In the genomic region with DNA sequence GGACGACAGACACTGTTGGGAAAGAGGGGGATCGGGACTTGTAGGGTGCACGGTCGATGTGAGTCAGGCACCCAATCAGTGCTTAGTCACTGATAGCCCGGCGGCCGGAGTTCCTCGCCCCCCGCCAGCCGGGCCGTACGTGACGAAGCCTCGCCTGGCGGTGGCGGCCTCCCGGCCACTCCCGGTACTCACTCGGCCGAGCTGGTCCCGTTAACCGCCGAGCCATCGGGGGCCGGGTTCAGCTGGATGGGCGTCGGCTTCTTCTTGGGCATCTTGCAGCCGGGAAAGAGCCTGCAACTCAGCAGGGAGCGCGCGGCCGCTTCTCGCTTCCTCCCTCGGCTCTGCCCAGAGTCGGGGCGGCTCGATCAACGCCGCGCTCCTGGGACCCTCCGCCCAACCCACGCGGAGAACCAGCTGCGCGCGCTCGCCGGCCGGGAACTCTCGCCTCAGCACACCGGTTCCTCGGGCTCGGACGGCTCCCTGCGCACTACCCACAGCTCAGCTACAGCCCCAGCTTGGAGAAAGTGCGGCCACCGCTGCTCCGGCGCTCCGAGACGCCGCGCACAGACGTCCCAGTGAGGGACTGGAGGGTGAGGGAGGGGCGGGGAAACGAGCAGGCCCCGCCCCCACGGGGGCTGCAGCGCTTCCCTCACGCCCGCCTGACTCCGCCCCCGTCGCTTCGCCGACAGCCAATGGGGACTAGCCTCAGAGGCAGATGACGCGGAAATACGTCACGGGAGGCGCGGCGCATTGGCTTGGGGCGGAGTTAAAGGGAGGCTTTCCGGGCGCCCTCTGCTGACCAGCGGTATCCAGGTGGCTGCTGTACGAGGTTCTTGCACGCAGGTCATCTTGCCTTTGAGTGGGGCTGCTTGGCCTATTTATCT, we compare ENCODE assay signal across 8 mouse cellular contexts. TPM values are rescaled to one million over a fixed set of nuclear protein-coding genes. Genes with fewer than 3 reads are reported as not detected.
A peak's percentile ranks its signal among the peaks of the same experiment; 100 is the strongest.
DNase-seq lines count a peak whose midpoint lies in the region; ATAC-seq and TF ChIP-seq lines count a peak whose summit lies in the region.

Gene Map2k1 (minus strand): TSS at position 611 of the 884 bp plus-strand sequence.

- H3K4me2 ChIP-seq in forebrain, embryonic 12.5 days = peak within 1 kb of the TSS; percentile 93
- H3K4me2 ChIP-seq in heart, postnatal 0 days (ENCODE audit: low read depth, low read length) = peak within 1 kb of the TSS; percentile 77
- peak within 1 kb of the TSS; percentile 91 for H3K4me2 ChIP-seq in liver, embryonic 16.5 days (ENCODE audit: low read depth, low read length)
- peak within 1 kb of the TSS; percentile 92 for H3K4me2 ChIP-seq in neural tube, embryonic 13.5 days

- no peak for TF ChIP-seq EP300 in heart, postnatal 0 days (IDR thresholded peaks at IDR 0.05; ENCODE audit: low read depth)

- H3K27me3 ChIP-seq in E14TG2a.4 (ENCODE audit: insufficient read depth, low read length) = no peaks in the 10 kb centered on the region
- H3K27me3 ChIP-seq in forebrain, embryonic 12.5 days = no peaks in the 10 kb centered on the region
- H3K27me3 ChIP-seq in heart, postnatal 0 days (ENCODE audit: control insufficient read depth, insufficient read depth, low read length) = no peaks in the 10 kb centered on the region
- H3K27me3 ChIP-seq in liver, embryonic 16.5 days (ENCODE audit: control insufficient read depth, insufficient read depth, low read depth, low read length) = no peaks in the 10 kb centered on the region
- no peaks in the 10 kb centered on the region for H3K27me3 ChIP-seq in neural tube, embryonic 13.5 days
- no peaks in the 10 kb centered on the region for H3K27me3 ChIP-seq in testis, adult 2 months (ENCODE audit: control insufficient read depth, insufficient read depth, low read length)

- peak; percentile 100 for DNase-seq in c-Kit-positive CD71-positive TER-119-positive erythroid progenitor cells, embryonic 14.5 days (ENCODE audit: low spot score)
- DNase-seq in heart, postnatal 0 days (ENCODE audit: low spot score) = peak; percentile 98
- peak; percentile 100 for DNase-seq in kidney, postnatal 4 days

- under 1% methylated on average over 86 of the region's 89 CpGs for WGBS in forebrain, embryonic 12.5 days
- WGBS in heart, postnatal 0 days = under 1% methylated on average over 88 of the region's 89 CpGs
- under 1% methylated on average over 85 of the region's 89 CpGs for WGBS in liver, embryonic 16.5 days (ENCODE audit: insufficient replicate concordance)
- under 1% methylated on average over 89 of the region's 89 CpGs for WGBS in neural tube, embryonic 13.5 days

- peaks cover 53% of the 10 kb centered on the region for H3K4me1 ChIP-seq in E14TG2a.4 (replicated peaks; ENCODE audit: low read depth, low read length)
- peaks cover 19% of the 10 kb centered on the region for H3K4me1 ChIP-seq in forebrain, embryonic 12.5 days
- 0 out of 2 replicates have a peak, but pooled peaks cover 10% of the 10 kb centered on the region for H3K4me1 ChIP-seq in heart, postnatal 0 days (ENCODE audit: control insufficient read depth, insufficient read depth)
- peaks cover 23% of the 10 kb centered on the region for H3K4me1 ChIP-seq in liver, embryonic 16.5 days (ENCODE audit: control insufficient read depth, low read depth, low read length)
- peaks cover 35% of the 10 kb centered on the region for H3K4me1 ChIP-seq in neural tube, embryonic 13.5 days (replicated peaks)
- H3K4me1 ChIP-seq in testis, adult 2 months (ENCODE audit: control insufficient read depth, insufficient read depth, low read length) = peaks cover 7% of the 10 kb centered on the region

- H3K9ac ChIP-seq in forebrain, embryonic 12.5 days = peak within 1 kb of the TSS; percentile 93
- peak within 1 kb of the TSS; percentile 74 for H3K9ac ChIP-seq in heart, postnatal 0 days (replicated peaks; ENCODE audit: low read depth, low read length)
- peak within 1 kb of the TSS; percentile 92 for H3K9ac ChIP-seq in liver, embryonic 16.5 days (ENCODE audit: low read depth, low read length)
- peak within 1 kb of the TSS; percentile 89 for H3K9ac ChIP-seq in neural tube, embryonic 13.5 days

- peak; percentile 97 for TF ChIP-seq POLR2A in testis, adult 2 months (IDR thresholded peaks at IDR 0.05; ENCODE audit: control insufficient read depth, low read depth, low read length)

- no peaks in the 10 kb centered on the region for H3K9me3 ChIP-seq in E14TG2a.4 (ENCODE audit: low read length)
- no peaks in the 10 kb centered on the region for H3K9me3 ChIP-seq in forebrain, embryonic 12.5 days
- H3K9me3 ChIP-seq in heart, postnatal 0 days (replicated peaks; ENCODE audit: control insufficient read depth, low read length) = no peaks in the 10 kb centered on the region
- H3K9me3 ChIP-seq in liver, embryonic 16.5 days (replicated peaks; ENCODE audit: control insufficient read depth, low read length) = no peaks in the 10 kb centered on the region
- H3K9me3 ChIP-seq in neural tube, embryonic 13.5 days = no peaks in the 10 kb centered on the region

- peak within 1 kb of the TSS; percentile 97 for H3K4me3 ChIP-seq in E14TG2a.4 (replicated peaks; ENCODE audit: low read length)
- peak within 1 kb of the TSS; percentile 93 for H3K4me3 ChIP-seq in forebrain, embryonic 12.5 days (replicated peaks)
- peak within 1 kb of the TSS; percentile 96 for H3K4me3 ChIP-seq in heart, postnatal 0 days (ENCODE audit: low read depth, low read length)
- peak within 1 kb of the TSS; percentile 90 for H3K4me3 ChIP-seq in liver, embryonic 16.5 days (ENCODE audit: low read depth, low read length)
- peak within 1 kb of the TSS; percentile 91 for H3K4me3 ChIP-seq in neural tube, embryonic 13.5 days
- peak within 1 kb of the TSS; percentile 82 for H3K4me3 ChIP-seq in testis, adult 2 months (ENCODE audit: control insufficient read depth, low read depth, low read length)

- H3K36me3 ChIP-seq in E14TG2a.4 (ENCODE audit: insufficient read depth, low read length) = peaks cover 34% of the 10 kb centered on the region
- 0 out of 2 replicates have a peak, but pooled peaks cover 3% of the 10 kb centered on the region for H3K36me3 ChIP-seq in forebrain, embryonic 12.5 days (replicated peaks)
- H3K36me3 ChIP-seq in heart, postnatal 0 days (replicated peaks; ENCODE audit: control insufficient read depth, insufficient read depth, low read length) = no peaks in the 10 kb centered on the region
- no peaks in the 10 kb centered on the region for H3K36me3 ChIP-seq in liver, embryonic 16.5 days (ENCODE audit: control insufficient read depth, insufficient read depth)
- H3K36me3 ChIP-seq in neural tube, embryonic 13.5 days = no peaks in the 10 kb centered on the region
- H3K36me3 ChIP-seq in testis, adult 2 months (ENCODE audit: control insufficient read depth, insufficient read depth, low read length) = no peaks in the 10 kb centered on the region

- ATAC-seq in forebrain, embryonic 12.5 days (ENCODE audit: low FRiP score) = peak; percentile 98
- peak; percentile 98 for ATAC-seq in heart, postnatal 0 days (ENCODE audit: insufficient read depth, low read depth)
- ATAC-seq in liver, embryonic 16.5 days (ENCODE audit: low read depth) = peak; percentile 92
- ATAC-seq in neural tube, embryonic 13.5 days (ENCODE audit: low read depth) = peak; percentile 97

- H3K27ac ChIP-seq in forebrain, embryonic 12.5 days = peak within 1 kb of the TSS; percentile 90
- peak within 1 kb of the TSS; percentile 91 for H3K27ac ChIP-seq in heart, postnatal 0 days (ENCODE audit: low read depth)
- peak within 1 kb of the TSS; percentile 93 for H3K27ac ChIP-seq in liver, embryonic 16.5 days (ENCODE audit: low read length)
- H3K27ac ChIP-seq in neural tube, embryonic 13.5 days (replicated peaks) = peak within 1 kb of the TSS; percentile 91
- peak within 1 kb of the TSS; percentile 78 for H3K27ac ChIP-seq in testis, adult 2 months (ENCODE audit: control insufficient read depth, insufficient read depth, low read depth, low read length)

- TF ChIP-seq CTCF in E14TG2a.4 (conservative IDR thresholded peaks at IDR 0.05; ENCODE audit: low read length) = peak; percentile 28
- TF ChIP-seq CTCF in heart, postnatal 0 days (IDR thresholded peaks at IDR 0.05; ENCODE audit: low read depth) = peak; percentile 83
- TF ChIP-seq CTCF in testis, adult 2 months (IDR thresholded peaks at IDR 0.05; ENCODE audit: control insufficient read depth, insufficient read depth, insufficient replicate concordance, low read depth, low read length) = peak; percentile 56; the same call in 1 of the 2 replicates

RNA-seq across cellular contexts. Expression of gene Map2k1, which starts in this region (rescaled TPM):
- 55.5 and 56.0 TPM in 2 replicates for polyA plus RNA-seq in forebrain, embryonic 12.5 days (2016; fragmentation: Nextera tagmentation; extraction: Ambion mirVana)
- 110 and 149 TPM in 2 replicates for total RNA-seq in heart, postnatal 0 days (2014; rRNA removed; ENCODE audit: low replicate concordance)
- 57.1 and 57.7 TPM in 2 replicates for polyA plus RNA-seq in heart, postnatal 0 days (2015; fragmentation: Nextera tagmentation; extraction: Ambion mirVana)
- polyA plus RNA-seq in liver, embryonic 16.5 days (2015; fragmentation: Nextera tagmentation; extraction: Ambion mirVana) = 26.5 and 29.1 TPM in 2 replicates
- polyA plus RNA-seq in neural tube, embryonic 13.5 days (2015; fragmentation: Nextera tagmentation; extraction: Ambion mirVana) = 54.1 and 61.0 TPM in 2 replicates
- 5.5 and 5.8 TPM in 2 replicates for polyA plus RNA-seq in testis, adult 2 months (2012; rRNA removed)

Comparison
In these comparisons a context has a peak if more than half of its experiments do, and no peak if none do; other contexts are left out.
1. Peak in every context shown above with its lines: DNase-seq, ATAC-seq, H3K4me3 ChIP-seq and H3K27ac ChIP-seq.
2. CTCF ChIP-seq: peak in every context shown above with its lines; median percentile 83 in heart, postnatal 0 days; 56 in testis, adult 2 months; 28 in E14TG2a.4.